Mouse (Mus musculus): ENCODE data around the gene Nmd3. TPM values are rescaled to one million over a fixed set of nuclear protein-coding genes. Genes with fewer than 3 reads are reported as not detected.

The Nmd3 gene
- 91.9 and 99.6 TPM in 2 replicates for total RNA-seq (2021)
- long read RNA-seq, experiment 1, full-length matches to known transcripts = 48 of 67 reads
- long read RNA-seq, experiment 1, partial matches to known transcripts = 11 of 67 reads
- long read RNA-seq, experiment 1, other reads (novel, unspliced or antisense) = 8 of 67 reads
- long read RNA-seq, experiment 2, full-length matches to known transcripts = 39 of 52 reads
- long read RNA-seq, experiment 2, partial matches to known transcripts = 12 of 52 reads
- long read RNA-seq, experiment 2, other reads (novel, unspliced or antisense) = 1 of 52 reads

DNA sequence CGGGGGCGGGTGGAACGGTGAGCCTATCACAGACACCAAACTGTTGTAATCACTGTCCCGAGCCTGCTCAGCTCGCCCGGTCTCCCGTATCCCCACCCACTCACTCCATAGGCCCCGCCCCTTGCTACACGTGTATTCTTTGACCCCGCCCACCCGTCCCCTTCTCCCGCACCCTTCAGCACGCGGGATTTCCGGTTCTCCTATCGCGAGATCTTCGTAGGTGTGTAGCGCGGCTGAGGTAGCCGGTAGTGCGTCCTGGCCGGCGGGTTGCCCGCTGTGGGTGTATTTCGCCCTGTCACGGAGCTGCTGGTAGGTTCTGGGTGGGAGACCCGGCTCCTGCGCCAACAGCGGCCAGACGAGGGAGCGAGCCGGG, at the start of gene Nmd3:
Gene Nmd3, plus strand, starts transcription at position 172 of the 373 bp plus-strand sequence.
- DNase-seq = peak; percentile 96

DNA sequence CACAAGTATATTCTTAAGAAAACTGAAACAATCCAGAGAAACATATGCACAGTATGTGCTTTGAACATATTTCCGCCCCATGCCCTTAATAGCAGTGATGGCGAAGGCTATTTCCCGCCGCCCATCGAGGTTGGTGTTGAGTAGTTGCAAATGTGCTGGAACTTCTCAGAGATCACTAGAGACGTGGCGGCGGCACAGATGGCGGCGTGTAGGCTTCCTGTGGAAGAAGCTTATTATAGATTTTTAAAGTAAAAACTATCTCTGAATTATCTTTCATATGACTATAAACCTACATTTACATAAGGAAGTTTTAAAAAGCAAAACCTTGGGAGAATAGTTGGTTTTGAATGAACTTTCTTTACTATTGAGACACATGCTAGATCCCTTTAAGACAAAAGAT, 48.4 kb upstream of the Nmd3 start:
- DNase-seq = no peak

DNA sequence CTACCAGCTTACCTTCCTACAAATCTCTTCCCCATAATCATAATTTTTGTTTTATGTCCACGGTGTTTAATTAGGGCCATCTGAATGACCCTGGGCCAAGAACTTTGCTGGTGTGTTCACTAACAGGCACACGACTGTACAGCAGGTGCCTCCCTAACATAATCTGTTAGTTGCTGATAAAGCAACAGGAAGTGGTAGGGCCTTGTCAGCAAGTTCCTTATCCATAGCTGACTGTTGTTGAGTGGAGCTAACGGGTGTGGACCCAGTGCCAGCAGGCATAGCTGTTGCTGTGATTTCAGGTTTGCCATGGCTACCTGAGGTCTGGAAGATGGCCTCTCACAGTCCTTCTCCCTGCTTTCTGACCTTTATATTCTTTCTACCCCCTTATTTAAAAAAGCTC, 47.6 kb upstream of the Nmd3 start:
- no peak for DNase-seq

DNA sequence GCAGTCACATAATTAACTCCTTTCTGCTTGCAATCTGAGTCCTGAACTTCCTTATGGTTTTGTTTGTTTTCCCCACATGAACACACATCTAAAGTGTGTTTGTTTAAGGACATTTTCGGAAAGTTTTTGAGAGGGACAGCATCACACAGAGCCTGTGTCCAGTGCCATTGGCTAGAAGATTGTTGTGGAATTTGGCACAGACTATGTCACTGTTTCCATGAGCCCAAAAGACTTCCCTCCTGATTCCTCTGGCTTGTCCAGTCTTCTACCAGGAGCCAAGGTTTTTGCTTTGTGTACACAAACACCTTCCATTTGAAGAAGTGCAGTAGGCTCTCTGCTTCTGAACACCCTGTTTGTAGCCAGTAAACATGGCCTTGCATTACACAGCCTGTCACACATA, 32.0 kb upstream of the Nmd3 start:
- DNase-seq = no peak

DNA sequence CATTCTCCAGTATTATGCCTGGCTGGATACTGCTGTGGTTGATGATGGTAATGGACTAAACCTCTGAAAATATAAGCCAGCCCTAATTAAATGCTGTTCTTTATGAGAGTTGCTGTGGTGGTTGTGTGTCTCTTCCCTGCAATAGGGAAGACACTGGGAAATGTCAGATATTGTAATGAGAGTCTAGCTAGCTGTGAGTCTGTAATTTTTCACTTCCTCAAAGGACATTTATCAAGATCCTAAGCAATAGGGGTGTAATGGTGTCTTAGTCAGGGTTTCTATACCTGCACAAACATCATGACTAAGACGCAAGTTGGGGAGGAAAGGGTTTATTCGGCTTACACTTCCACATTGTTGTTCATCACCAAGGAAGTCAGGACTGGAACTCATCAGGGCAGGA, 30.8 kb upstream of the Nmd3 start:
- no peak for DNase-seq

DNA sequence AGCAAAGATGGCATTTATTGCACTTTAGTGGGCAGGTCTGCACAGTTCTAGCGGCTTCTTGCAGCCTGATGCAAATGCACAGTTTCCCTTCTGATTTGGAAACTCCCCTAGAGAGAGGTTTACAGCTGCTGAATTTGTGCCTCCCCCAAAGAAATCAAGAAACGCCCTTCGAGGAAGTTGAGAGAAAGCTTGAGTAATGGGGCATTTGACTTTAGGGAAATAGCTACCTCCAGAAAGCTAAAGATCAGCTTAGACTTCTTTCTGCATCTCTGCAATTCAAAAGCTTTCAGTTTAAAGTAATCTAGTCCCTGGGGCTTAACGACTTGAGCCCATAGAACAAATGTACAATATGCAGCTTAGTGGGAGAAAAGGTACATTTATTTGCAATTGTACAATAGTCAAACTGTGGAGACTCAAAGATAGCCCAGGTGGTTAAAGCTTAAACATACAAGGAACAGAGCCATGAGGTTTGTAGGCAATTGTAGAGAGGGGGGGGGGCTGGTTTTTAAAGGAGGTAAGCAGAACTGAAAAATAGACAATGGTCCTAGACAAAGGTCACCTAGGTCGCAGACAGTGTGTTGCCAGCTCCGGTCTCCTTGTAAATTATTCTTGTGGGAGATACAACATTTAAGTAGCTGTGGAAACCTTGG, 21.8 kb upstream of the Nmd3 start:
- no peak for DNase-seq

DNA sequence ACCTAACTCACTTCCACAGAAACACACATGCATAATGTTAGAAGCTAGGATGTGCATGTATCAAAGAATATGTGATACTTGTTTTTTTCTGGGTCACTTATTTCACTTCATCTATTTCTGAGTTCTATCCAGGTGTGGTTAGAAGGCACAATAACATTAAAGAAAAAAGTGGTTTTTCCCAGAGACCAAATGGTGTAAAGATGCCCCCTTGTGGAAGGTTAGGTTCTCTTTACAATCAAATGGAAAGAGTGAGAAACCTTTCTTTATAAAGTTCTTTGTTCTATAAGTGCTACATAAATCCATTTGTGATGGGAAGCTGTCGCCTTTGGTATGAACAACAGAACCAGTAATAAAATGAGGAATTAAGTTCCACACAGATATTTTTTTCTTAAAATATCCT, 19.9 kb upstream of the Nmd3 start:
- DNase-seq = no peak

DNA sequence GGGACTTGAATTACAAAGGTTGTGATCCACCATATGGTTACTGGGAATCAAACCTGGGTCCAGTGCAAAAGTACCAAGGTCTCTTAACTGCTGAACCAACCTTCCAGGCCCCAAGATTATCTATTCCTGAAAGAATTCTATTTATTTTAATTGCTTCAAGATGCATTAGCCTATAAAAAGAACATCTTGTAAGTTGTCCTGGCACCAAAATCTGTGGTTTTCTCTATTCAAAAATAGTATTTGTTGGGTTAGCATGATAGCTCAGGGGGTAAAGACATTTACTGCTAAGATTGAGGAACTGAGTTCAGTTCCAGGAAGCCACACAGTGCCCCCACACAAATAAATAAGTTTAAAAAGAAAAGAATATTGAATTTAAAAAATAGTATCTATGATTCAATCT, 19.4 kb upstream of the Nmd3 start:
- no peak for DNase-seq

DNA sequence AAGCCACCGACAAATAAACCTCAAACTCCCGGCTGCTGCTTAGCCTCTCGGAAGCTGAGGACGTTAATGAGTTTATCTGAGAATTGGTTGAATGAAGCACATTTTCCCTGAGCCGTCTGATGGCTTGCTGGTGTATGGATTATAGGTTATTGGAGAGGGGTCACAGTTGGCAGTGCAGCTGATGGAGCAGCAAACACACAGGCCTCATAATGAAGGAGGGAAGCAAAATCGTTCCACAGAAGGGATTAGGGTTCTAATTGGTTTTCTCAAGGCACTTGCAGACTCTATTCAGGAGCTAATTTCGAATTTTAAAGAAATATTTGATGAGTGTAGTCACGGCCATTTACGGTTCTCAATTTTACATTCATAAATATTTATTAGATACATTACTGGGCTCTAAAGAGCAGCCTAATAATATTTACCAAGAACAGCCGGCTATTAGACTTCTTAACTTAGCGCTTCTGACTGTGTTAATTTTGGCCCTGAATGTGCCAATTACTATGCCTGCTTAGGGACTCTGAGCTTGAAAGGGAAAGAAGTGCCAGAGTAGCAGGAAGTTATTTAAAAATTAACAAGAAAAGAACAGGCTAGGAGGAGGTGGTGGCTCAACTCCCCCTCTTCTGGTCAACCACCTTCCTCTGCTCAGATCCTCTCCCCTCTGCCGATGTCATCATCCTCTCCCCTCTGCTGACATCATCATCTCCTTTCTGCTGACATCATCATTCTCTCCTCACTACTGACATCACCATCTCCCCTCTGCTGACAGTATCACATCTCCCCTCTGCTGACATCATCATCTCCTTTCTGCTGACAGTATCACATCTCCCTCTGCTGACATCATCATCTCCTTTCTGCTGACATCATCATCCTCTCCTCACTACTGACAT, 12.5 kb upstream of the Nmd3 start:
- DNase-seq = no peak

DNA sequence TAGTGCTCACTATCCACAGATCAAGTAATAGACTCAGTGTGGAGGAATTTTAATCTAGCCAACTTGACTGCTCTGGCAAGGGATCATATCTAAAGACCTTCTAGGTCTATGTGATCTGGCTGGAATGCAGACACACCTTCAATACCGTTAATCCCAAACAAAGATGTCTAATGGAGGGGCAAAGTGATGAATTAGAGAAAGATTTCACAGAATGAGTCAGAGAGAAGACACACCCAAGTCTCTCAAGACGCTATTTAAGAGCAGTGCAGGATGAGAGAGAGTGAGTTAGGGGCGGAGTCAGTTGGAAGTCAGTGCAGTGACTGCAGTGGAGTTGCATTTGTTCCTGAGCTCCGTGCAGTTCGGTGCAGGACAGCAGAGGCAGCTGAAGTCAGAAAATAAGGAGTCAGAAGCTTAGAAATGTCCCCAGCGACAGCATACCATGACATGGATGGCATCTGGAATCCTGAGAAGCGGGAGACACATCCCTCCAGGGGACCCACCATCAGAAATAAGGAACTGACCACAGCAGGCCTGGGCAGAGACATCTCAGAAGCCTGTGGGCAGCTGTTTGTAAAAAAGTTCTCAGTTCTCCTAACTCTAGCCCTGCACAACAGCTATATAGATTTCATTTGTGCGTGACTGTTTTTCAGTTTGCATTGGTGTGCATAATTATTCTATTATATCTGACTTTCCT, 9.7 kb upstream of the Nmd3 start:
- DNase-seq = no peak

DNA sequence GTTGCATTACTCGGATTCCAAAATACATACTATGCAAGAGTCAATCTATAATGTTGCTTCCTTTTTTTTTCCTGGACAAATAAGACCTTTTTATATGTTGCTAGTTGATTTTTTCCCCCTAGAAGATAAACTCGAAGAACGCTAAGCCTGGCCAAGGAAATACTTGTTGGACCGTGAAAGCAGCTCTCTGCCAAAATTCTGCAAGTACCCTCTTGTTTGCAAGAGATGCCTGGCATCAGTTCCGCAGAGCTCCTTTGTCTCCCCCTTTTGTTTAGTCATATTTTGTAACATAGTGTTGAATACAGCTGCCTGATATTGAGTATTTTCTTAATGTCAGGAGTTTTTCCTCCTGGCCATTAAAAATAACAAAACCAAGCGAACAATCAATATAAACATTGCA, 4.3 kb upstream of the Nmd3 start:
- no peak for DNase-seq

DNA sequence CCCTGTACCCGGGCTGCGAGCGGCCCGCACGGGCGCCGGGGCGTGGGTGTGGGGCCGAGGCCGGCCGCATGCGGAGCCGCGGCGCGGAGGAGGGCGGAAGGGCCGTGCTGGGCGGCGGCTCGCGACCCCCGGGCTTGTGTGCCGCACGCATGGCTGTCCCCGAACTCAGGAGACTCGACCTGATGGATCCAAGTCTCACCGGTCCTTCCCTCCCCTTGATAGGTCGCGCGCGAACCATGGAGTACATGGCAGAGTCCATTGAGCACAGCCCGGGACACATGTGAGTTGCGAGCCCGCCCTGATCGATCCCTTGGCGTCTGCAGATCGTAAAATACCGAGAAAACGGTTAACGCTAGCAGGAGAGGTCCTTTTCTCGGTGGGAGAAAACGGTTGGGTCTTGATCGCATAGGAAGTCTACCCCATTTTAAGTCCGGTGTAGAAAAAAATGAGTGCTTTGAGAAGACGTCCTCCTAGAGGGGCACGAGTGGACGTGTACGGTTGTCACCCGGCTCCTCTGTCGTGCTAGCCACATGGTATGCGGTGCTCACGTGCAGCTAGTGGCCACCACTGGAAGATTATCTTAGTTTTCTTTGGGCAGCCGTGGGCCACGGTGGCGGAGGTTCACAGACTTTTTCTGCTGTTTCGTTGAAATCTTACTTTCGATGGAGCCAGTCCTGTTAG, 542 bp downstream of the Nmd3 start:
- peak; percentile 62 for DNase-seq

DNA sequence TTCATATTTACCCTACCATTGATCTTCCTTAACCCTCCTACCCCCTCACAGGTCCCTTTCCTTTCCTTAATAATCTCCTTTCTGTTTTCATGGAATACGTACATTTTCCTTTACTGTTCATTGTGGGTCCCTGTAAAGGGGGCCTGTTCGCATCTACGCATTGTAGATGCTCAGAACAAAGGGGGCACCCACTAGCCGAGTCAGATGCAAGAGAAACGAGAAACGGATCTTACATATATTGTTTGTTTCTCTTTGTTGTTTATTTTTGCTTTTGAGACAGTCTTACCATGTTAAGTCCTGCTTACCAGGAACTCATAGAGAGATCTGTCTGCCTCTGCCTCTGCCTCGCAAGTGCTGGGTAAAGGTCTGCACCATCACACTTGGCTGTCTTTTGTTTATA, 1.4 kb downstream of the Nmd3 start:
- DNase-seq = no peak

DNA sequence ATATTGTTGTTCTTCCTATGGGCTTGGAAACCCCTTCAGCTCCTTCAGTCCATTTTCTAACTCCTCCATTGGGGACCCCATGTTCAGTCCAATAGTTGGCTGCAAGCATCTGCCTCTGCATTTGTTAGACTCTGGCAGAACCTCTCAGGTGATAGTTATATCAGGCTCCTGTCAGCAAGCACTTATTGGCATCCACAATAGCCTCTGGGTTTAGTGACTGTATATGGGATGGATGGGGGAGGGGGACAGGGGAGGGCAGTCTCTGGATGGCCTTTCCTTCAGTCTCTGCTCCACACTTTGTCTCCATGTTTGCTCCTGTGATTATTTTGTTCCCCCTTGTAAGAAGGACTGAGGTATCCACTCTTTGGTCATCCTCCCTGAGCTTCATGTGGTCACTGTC, 9.1 kb downstream of the Nmd3 start:
- DNase-seq = no peak

DNA sequence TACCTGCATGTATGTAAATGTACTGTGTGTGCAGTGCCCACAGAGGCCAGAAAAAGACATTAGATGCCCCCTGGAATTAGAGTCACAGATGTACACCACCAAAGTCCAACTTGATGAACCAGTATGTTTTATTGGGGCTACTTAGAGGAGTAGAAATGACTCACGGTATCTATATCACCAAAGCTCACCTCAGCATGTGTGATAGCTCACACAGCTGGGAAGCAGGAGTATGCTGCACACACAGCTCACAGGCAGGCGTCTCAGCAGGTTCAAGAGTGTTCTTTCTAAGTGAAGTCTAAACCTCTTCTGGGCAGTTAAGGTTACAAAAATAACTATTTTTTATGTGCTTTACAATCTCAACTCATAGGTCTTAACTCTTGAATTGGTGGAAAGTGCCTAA, 12.2 kb downstream of the Nmd3 start:
- no peak for DNase-seq

DNA sequence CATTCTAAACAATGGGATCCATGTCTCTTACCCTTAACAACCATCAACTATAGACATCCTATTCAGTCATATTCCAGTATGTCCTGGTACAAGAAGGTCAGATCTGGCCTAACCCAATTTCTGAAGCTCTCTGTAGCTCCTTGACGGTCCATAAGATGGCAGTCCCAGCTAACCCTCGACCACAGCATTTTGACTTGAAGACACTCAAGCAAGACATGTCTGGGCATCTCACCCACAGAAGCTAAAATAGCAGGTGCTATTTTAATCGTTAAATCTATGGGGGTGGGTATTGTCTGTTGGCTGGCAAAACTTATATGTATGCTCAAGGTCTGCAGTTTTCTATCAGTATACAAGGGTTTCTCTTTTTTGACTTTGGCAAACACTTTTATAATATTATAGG, 33.4 kb downstream of the Nmd3 start:
- DNase-seq = no peak

DNA sequence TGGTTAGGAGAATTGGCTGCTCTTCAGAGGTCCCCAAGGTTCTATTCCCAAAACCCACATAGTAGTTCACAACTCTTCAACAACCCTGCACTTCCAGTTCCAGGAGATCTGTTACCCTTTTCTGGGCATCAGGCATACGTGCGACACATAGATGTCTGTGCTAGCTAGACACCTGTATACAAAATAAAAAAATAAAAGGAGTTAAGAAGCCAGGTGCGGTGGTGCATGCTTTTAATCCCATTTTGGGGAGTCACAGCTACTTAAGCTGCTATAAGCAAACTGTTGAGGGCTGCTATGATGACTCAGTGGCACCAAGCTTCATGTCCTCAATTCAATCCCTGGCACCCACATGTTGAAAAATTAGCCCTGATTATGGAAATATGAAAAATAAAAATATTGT, 34.2 kb downstream of the Nmd3 start:
- no peak for DNase-seq

DNA sequence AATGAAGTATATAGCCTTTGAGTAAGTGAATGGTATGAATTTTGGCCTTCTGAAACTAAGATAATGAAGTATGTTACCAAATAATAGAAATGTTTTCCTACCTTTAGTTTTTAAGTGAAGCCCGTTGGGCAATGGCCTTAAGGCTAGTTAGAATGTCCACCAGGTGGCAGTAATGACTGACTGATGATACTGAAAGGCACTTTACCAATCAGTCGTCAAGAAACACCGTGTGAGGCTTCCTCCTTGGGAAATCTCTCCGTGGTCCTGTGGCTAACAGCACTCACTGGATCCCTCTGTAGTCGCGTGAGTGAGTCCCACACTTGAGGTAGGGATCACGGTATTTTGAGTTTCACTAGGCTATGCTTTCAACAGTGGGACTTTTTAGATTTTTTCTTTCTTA, 34.7 kb downstream of the Nmd3 start:
- peak; percentile 70 for DNase-seq

DNA sequence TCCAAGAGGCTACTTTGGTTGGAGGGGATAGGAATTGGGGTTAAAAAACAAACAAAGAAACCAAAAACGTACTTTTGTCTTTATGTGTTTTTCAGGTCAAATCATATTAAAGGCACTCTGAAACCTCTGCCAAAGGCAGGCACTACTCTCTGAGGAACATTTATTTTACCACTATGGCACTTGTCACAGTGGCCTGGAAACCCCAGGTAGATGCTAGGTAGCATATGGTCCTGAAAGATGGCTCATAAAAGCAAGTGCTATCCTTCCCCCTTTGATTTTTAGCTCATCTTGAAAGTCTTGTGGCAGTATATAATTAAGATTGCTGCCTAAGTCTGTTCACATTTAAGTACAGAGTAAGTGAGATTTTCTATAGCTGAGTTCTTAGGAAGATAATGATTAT, 35.7 kb downstream of the Nmd3 start:
- DNase-seq = no peak

DNA sequence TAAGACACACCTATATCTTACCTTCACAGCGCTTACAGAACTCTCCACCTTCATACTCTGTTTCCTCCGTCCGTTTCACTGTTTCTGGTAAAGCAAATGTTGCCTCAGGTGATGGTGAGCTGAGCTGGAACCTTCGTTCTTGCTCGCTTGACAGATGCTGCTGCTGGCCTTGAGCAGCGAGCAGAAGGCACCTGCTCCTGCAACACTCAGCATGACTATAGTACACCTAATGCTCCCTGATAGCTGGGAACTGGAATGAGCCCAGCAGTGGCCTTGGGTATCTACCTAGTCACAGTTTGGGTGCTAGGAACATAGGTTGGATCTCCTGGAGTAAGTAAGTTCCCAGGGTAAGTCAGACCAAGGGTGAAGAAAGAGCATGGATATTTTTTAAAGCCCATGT, 38.3 kb downstream of the Nmd3 start:
- DNase-seq = no peak

DNA sequence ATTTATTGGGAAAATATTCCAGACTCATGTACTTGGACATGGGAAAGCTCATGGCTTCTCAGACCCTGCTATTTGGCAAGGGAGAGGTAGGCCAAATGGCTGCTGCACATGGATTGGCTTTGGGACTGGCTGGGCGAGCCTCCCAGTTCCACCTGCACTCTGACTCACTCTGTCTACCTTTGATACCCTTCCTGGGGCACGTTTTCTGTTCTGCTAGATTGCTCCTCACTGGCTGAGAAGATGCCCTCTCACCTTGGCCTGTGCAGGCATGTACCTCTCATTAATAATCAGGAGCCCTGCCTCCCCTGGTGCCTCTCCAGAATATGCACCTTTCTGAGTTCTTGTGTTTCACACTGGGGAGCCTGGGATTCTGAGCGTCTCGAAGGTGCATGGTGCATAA, 39.4 kb downstream of the Nmd3 start:
- no peak for DNase-seq

DNA sequence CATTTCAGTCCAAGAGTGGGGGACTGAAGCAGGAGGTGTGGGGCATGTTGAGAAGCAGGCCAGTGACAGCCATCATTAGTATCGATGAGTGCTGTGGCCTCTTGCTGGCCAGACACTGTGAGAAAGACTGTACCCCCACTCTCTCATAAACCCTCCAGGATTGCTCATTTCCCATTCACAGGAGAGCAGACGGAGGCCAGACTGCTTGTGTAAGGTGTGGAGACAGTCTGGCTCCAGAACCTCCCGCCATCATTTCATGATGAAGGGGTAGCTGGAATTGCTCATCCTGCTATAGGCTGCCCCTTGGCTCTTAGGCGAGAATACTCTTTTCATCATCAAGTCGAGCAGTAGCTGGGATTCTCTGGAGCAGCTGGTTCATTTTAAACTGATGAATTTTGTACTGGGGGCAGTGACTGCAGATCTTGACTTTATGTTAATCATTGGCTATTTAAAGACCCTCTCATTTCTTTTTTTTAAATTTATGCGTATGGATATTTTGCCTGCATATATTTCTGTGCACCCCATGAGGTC, 41.1 kb downstream of the Nmd3 start:
- DNase-seq = no peak
